Mouse (Mus musculus) limb, embryonic 14.5 days (tissue): ENCODE data around the gene Nup98. TPM values are rescaled to one million over a fixed set of nuclear protein-coding genes. Genes with fewer than 3 reads are reported as not detected.

ENCODE experiments used
- ATAC-seq: fragments of 200-750 bp; cut with Nextera tagmentation; 2 replicates; pipeline ENCODE4 v1.8.0; 2017; ENCODE audit warnings: low read depth, moderate number of reproducible peaks, moderate TSS enrichment; ENCODE audit not compliant: low FRiP score
- DNase-seq: peaks from one replicate; pipeline ENCODE4 v3.0.0-alpha.2; 2015; ENCODE audit warnings: low spot score
- H3K27ac ChIP-seq: fragments of 300-500 bp; sonication (generic); replicated peaks from 2 replicates; pipeline ENCODE4 v1.5.1; 2014; ENCODE audit warnings: low read depth, mild to moderate bottlenecking, low read length, moderate library complexity, mixed read lengths
- H3K27me3 ChIP-seq: fragments of 300-500 bp; sonication (generic); 2 replicates; pipeline ENCODE4 v1.6.1; 2014; ENCODE audit warnings: low read length, mixed read lengths; ENCODE audit not compliant: control insufficient read depth, insufficient read depth
- H3K36me3 ChIP-seq: fragments of 300-500 bp; sonication (generic); 2 replicates; pipeline ENCODE4 v1.6.1; 2014; ENCODE audit warnings: mild to moderate bottlenecking, low read length, moderate library complexity, mixed read lengths; ENCODE audit not compliant: control insufficient read depth, insufficient read depth
- H3K4me1 ChIP-seq: fragments of 300-500 bp; sonication (generic); 2 replicates; pipeline ENCODE4 v1.6.1; 2014; ENCODE audit warnings: antibody characterized with exemption, low read length, mixed read lengths; ENCODE audit not compliant: control insufficient read depth, insufficient read depth
- H3K4me2 ChIP-seq: fragments of 300-500 bp; sonication (generic); replicated peaks from 2 replicates; pipeline ENCODE4 v1.6.1; 2014; ENCODE audit warnings: low read depth, mild to moderate bottlenecking, low read length, moderate library complexity; ENCODE audit not compliant: severe bottlenecking
- H3K4me3 ChIP-seq: fragments of 300-500 bp; sonication (generic); replicated peaks from 2 replicates; pipeline ENCODE4 v1.5.1; 2014; ENCODE audit warnings: low read length
- H3K9ac ChIP-seq: fragments of 300-500 bp; sonication (generic); 2 replicates; pipeline ENCODE4 v1.6.1; 2014; ENCODE audit warnings: mild to moderate bottlenecking, low read depth, low read length, moderate library complexity; ENCODE audit not compliant: severe bottlenecking
- H3K9me3 ChIP-seq: fragments of 300-500 bp; sonication (generic); 2 replicates; pipeline ENCODE4 v1.6.1; 2016; ENCODE audit warnings: low read length; ENCODE audit not compliant: control insufficient read depth
- POLR2A ChIP-seq: fragments of 200-500 bp; IDR thresholded peaks from 2 replicates; pipeline ENCODE4 v1.8.0; 2012; ENCODE audit warnings: inconsistent platforms, mild to moderate bottlenecking, moderate library complexity, borderline replicate concordance; ENCODE audit not compliant: insufficient read depth, insufficient read length; ENCODE audit errors: extremely low read depth
- WGBS: fragments of 180-500 bp; shearing (Covaris S2); extraction: QIAGEN DNeasy Blood & Tissue Kit; methylation state at CpG from one replicate; pipeline ENCODE4 v1.1.7; 2014; 5-methylcytosine and 5-hydroxymethylcytosine counted together
- polyA plus RNA-seq, 2 experiments: library from polyadenylated mRNA; depleted of rRNA in 1 of 2; stranded (reverse) in 1 of 2; unstranded in 1 of 2; fragments of >200 nt; fragmentation: Nextera tagmentation in 1 of 2; extraction: Ambion mirVana in 1 of 2; gene quantifications; 2 replicates each; pipeline versions ENCODE4 v1.2.1 to v1.2.3; 2012 to 2014

Nup98 gene
- polyA plus RNA-seq, 2 experiments: 27.3 to 38.9 TPM

GRCm38 (mm10) chr7:102101487-102101886 lies 108.5 kb downstream of the Nup98 start, which contains the start of gene Art1:
Gene Art1 (plus strand): TSS chr7:102101743.
- H3K27me3 ChIP-seq: no peaks in the 10 kb centered on the region
- H3K27ac ChIP-seq: 0 out of 2 replicates have a peak within 1 kb of the TSS, but pooled peaks have one; percentile 19
- WGBS: 45% methylated on average over 5 of the region's 5 CpGs
- peaks cover 6% of the 10 kb centered on the region; the same call in 1 of the 2 replicates for H3K4me1 ChIP-seq
- H3K36me3 ChIP-seq: no peaks in the 10 kb centered on the region
- no peak for DNase-seq
- TF ChIP-seq POLR2A: no peak
- 0 out of 2 replicates have a peak, but pooled peaks have one; percentile 27 for ATAC-seq
- H3K9ac ChIP-seq: no peak within 1 kb of the TSS
- no peaks in the 10 kb centered on the region for H3K9me3 ChIP-seq
- no peak within 1 kb of the TSS for H3K4me2 ChIP-seq
- no peak within 1 kb of the TSS for H3K4me3 ChIP-seq

DNA sequence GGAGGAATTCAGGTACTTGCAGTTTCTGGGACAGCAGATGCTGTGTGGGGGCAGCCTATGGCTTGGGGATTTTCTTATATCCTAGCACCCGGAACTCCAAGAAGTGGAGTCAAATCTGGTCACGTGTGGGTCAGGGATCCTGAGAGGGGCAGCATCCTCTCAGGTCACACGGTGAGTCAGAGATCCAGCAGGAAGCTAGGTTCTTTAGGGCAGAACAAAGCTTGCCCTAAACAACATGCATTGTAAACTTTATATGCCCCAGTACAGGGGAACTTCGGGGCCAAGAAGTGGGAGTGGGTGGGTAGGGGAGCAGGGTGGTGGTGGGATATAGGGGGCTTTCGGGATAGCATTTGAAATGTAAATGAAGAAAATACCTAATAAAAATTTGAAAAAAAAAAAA lies 109.1 kb downstream of the Nup98 start:
- Histone ChIP-seq H3K27ac (no peak overlapping the region), H3K36me3 (0 out of 2 replicates have a peak, but pooled peaks cover 2% of the 10 kb centered on the region), H3K9me3 (no peaks in the 10 kb centered on the region), H3K4me1 (peaks cover 6% of the 10 kb centered on the region; the same call in 1 of the 2 replicates), H3K4me2 (no peak overlapping the region), H3K9ac (no peak overlapping the region), H3K4me3 (no peak overlapping the region), H3K27me3 (no peaks in the 10 kb centered on the region)
- DNase-seq: no peak
- no peak for TF ChIP-seq POLR2A
- 37% methylated on average over 5 of the region's 5 CpGs for WGBS
- no peak for ATAC-seq

DNA sequence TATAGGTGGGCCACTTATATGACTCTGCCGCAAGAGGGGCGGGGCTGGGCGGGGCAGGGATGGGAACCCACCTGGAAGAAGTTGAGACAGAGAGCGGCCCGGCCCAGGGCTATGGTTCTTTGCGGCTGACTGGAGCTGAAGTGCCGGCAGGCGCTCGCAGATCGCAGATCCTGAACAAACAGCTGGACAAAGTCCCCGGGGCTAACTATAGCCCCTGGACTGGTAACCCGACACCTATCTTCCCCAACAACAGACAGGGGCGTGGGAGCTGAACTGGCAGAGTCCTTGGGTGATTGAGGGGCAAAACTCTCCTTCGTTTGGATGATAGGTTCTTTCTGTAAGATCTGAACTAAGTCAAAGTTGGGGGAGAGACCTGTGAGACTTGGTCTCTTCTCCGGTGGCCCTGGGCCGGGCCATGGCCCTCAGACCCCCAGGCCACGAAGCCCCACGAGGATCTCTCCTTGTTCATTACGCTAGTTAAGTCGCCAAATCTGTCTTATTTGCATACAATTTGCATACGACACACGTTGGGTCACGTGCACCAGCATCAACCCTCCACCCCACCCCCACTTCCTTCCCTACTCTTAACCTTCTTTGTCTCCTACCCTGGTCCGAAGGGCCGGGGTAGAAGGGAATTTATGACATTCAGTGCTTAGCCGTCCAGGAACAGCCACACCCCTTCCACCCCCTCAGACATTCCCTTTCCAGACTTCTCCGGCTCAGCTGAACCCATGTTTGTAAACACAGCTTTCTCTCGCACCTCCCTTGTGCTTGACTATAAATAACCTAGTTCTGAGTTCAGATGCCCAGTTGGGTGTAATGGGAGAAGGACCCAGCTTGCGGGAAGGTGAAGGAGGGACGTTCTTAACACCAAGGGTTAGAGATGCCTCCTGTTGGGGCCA lies 110.0 kb downstream of the Nup98 start:
- Histone ChIP-seq H3K9ac (no peak overlapping the region), H3K4me2 (peak overlapping the region; percentile 41), H3K27ac (no peak overlapping the region), H3K9me3 (no peaks in the 10 kb centered on the region), H3K36me3 (0 out of 2 replicates have a peak, but pooled peaks cover 2% of the 10 kb centered on the region), H3K27me3 (no peaks in the 10 kb centered on the region), H3K4me1 (peaks cover 6% of the 10 kb centered on the region; the same call in 1 of the 2 replicates), H3K4me3 (peak overlapping the region; percentile 18)
- ATAC-seq (peak; percentile 67), DNase-seq (peak; percentile 20)
- WGBS: 5% methylated on average over 30 of the region's 30 CpGs
- TF ChIP-seq POLR2A: no peak

DNA sequence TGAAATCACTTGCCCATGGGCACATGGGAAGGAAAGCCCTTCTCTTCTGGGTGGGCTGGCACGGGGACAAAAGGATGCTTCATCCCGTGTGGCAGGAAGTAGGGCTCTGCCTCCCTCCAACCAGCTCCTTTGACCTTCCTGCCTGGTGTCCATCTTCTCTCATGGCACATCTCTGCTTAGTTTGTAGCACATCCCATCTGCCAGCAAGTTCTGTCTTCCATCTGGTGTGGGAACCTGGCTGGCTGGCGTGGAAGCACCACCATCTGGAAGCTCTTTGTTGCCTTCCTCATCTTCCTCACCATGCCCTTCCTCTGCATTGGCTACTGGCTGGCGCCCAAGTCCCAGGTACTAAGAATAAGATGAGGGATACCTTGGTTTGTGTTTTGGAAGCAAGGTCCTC lies 122.6 kb downstream of the Nup98 start:
- Histone ChIP-seq H3K27me3 (no peaks in the 10 kb centered on the region), H3K9ac (no peak overlapping the region), H3K27ac (no peak overlapping the region), H3K4me3 (no peak overlapping the region), H3K9me3 (no peaks in the 10 kb centered on the region), H3K4me1 (no peaks in the 10 kb centered on the region), H3K36me3 (peaks cover 36% of the 10 kb centered on the region), H3K4me2 (no peak overlapping the region)
- ATAC-seq (no peak), DNase-seq (no peak)
- 80% methylated on average over 4 of the region's 4 CpGs for WGBS
- TF ChIP-seq POLR2A: no peak

- 88% methylated on average over 26 of the region's 26 CpGs for WGBS
- Histone ChIP-seq H3K4me2 (no peak overlapping the region), H3K9me3 (no peaks in the 10 kb centered on the region)
Observed at GRCm38 (mm10) chr7:102084041-102084696, 125.8 kb downstream of the Nup98 start.

More at GRCm38 (mm10) chr7:102084041-102084696, 125.8 kb downstream of the Nup98 start:
- H3K27me3 ChIP-seq: no peaks in the 10 kb centered on the region
- no peaks in the 10 kb centered on the region for H3K4me1 ChIP-seq
- no peak overlapping the region for H3K27ac ChIP-seq
- no peak overlapping the region for H3K9ac ChIP-seq
- ATAC-seq (no peak), DNase-seq (no peak)
- H3K36me3 ChIP-seq: peaks cover 62% of the 10 kb centered on the region
- TF ChIP-seq POLR2A: no peak
- H3K4me3 ChIP-seq: no peak overlapping the region
